Mouse (Mus musculus) spleen, embryonic (tissue): ENCODE results near the gene Cry2.

Source experiments
- CTCF ChIA-PET: fragments of 350-600 bp; sonication (Branson Sonifier 250); formaldehyde crosslinking; loops from one replicate; lab custom pipeline; 2022; lab: Charles Lee

The Cry2 gene

DNA sequence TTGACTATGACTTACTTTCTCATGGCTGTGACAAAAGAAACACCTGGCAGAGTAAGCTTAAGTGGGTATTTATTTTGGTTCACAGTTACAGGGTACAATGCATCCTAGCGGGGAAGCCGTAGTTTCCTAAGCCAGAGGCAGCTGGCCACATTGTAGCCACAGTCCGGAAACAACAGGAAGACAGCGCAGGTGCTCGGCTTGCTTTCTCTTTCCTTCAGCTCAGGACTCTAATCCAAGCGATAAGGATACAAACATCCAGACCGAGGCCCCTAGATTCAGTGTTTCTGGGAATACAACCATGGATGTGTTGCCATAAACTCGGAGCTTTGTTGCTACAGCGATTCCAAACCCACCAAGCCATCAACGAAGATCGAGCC lies 60.4 kb downstream of the Cry2 start:
- CTCF ChIA-PET = no interaction called here

DNA sequence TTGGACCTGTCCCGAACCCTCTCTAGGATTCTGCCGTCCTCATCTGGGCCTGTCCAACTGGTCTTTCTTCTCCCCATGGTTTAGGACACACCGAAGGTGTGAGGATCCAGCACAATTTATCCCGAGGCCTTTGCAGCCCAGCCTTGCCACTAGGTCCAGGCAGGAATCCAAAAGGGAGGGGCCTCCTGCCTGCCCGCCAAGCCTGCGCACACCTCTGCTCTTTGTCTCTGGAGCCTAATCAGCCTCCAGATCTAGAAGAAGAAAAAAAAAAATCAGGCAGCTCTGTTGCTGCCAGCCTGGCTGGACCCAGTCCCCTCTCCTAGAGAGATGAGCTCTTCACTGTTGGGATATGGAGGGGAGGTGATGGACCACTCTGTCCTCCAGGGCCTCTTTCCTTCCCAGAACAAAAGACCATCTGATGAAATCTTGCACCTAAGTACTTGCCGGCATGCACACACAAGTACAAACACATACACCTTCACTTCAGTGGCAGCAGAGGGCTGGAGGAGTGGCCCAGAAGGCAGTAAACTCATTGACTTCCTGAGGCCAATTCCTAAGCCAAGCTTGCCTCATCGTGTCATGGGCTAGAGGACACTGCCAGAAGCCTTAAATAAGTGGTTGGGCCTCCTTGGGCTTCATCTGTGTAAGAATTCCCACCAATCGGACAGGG lies 60.9 kb downstream of the Cry2 start:
- CTCF ChIA-PET = no interaction called here

DNA sequence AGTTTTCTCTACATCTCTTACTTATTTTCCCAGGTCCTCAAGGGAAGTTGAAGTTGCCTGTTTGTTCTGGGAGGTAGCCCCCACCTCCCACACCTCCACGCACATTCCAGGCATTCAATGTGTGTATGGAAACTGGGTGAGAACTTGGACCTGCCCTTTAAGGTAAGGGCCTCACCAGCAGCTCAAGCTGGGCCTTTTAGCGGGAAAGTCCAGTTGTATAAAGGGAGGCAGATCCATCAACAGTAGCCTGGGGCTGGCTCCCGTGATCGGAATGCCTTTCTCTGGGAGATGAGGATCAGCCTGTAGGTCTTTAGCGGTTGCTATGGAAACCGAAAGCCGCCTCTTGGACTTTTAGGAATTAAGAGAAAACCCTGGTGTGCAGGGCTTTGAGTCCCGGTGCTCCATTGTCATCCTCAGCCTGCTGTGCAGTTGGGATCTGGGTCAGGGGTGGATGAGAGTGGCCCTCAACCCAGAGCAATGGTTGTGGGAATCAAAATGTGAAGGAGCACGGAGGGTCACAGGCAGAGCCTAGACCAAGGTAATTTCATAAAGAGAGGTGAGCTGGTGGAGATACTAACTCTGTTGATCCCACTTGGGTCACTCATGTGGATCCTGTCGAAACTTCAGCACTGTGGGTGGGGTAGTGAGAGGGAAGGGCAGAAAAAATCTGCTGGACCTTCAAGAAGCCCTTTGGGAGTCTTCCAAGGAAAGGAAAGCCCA lies 61.7 kb downstream of the Cry2 start:
- CTCF ChIA-PET = no interaction called here

DNA sequence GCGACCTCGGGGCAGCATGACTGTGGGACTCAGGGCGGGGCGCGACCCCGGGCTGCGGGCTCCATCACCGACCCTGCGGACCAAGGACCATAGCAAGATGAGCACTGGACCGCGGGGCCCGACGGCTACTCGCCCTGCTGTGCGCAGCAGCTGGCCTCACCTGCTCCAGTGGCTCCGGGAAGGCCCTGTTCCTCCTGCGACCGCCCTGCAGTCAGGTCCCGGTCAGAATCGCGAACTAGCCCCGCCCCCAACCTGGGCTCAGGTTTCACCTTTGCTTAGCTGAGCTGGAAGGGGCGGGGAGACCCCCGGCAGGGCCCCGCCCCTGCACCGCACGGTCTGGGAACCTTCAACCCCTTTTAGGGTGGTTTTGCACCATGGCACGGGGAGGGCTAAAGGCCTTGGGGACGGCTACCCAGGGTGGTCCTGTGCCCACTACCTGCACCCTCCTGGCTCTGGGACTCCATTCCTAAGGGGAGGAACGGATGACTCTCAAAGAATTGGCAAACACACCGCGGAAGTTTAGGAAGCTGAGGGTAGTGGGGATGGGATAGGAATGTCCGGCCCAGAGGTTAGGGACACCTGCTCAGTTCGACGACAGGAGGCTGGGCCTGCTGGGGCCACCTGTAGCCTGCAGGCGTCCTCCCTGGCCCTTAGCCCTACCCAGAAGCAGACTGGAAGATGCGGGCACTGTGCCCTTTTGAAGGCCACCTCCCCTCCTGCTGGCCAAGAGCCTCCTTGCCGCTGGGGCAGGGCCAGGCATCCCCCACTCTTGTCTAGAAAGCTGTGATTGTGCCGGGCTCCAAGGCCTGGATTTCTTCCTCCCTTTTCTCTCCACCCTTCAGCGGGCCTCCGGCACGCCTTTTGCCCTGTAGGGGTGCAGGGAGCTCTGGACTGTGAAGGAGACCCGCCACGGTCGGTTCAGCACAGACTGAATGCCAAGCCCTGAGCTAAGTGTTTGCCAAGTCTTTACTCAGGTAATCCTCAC lies 62.7 kb downstream of the Cry2 start:
- CTCF ChIA-PET = no interaction called here

DNA sequence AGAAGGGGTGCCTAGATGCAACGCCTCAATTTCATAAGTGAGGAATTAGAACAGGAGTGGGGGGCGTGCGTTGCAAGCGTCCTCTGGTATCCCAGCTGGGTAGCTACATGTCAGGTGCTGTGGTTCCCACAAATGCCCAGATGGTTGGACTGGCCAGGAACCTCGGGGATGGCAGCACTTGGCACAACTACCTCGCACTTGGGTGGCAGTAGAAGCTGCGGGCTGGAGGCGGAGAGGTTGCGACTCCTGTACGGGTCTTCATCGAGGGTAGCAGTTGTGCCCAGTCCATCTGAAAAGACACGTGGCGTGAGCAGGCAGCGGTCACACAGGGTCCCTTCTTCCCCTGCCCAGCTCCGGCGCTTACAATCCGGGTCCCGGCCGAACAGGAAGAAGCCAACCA lies 63.5 kb downstream of the Cry2 start:
- CTCF ChIA-PET = no interaction called here

DNA sequence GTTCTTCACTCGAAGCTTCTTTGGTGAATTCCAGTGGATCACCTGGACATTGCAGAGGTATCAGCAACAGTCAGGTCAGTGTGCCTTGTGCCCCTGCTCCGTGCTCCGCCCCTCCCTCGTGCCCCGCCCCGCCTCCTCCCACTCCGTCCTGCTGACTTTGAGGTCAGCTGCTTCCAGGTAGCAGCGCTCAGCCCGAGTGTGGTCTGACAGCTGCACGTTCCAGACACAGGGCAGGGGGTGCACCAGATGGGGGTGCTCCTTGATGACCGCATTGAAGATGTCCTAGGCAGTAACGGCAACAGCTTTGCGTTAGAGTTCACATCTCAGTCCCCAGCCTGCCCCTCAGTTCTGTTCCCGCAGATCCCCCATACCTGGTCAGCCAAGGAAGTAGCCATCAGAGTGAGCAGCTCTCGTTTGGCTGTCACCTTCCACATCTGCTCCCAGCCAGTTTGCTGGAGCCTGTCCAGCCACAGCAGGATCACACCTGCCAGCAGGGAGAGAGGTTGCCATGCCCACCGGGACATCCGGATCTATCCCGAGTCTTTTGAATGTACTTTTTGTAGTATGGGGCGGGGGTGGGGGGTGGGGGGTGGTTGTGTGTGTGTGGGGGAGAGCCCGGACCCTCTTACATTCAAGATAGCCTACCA lies 66.3 kb downstream of the Cry2 start:
- CTCF ChIA-PET = no interaction called here

DNA sequence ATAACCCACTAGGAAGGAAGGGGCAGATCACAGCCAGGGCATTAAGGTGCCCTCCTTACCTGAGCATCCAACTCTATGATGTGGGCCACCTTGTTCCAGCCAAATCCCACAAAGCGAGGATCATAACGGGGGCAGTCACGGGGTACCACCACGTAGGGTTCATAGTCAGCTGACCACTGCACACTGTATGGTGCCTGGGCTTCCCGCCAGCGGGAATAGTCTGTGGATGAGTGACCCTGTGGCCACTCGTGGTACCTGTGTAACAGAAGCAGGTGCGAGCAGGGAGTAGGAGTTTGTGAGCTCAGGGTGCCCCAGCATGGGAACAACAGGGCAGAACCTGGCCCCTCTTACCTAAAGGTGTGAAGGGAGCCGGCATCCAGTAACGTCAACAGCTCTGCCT lies 68.3 kb downstream of the Cry2 start:
- CTCF ChIA-PET = no interaction called here

DNA sequence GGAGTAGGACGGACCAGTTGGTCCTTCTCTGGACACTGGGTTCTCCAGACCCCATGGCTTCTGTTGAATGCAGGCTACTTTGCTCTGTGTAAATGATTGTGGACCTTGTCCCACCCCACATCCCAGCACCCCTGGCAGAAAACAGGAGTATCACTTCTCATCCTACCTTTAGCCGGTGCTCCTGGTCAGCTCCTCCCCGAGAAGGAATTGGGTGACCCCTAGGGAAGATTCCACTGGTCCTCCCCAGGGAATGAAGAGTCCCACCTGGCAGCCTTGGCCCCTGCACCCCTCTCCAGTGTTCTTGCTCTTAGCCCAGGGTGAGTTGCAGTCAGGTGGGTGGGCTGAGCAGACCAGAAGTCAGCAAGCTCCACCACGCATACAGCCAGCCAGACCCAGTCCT lies 69.8 kb downstream of the Cry2 start:
- CTCF ChIA-PET = no interaction called here

DNA sequence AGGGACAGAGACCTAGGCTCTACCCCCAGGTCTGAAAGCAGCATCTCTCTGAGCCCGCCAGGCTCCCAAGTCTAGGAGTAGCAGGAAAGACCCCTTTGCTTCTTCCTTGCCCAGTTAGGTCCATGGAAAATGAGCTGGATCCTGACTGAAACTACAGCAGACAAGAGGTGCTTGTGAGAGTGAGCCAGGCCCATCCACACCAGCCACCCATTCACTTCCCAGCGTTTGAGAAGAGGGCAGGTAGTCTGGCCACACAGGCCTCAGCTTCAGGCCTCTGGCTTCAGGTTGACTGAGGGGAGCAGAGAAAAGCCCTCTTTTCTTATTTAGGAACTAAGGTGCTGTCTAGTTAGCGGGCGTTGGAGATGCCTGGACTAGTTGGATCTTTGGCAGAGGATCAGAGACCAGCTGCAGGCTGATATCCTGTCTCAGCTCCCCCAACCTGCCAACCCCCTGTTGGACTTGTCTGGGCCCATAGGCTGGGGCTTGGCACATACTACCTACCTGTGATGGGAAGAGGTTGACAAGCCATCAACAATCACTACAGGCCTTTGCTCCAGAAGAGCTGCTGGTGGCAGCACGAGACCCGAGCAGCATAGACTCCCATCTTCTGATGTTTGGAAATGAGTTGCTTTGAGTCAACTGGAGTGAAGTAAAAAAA lies 71.1 kb downstream of the Cry2 start:
- CTCF ChIA-PET = no interaction called here

DNA sequence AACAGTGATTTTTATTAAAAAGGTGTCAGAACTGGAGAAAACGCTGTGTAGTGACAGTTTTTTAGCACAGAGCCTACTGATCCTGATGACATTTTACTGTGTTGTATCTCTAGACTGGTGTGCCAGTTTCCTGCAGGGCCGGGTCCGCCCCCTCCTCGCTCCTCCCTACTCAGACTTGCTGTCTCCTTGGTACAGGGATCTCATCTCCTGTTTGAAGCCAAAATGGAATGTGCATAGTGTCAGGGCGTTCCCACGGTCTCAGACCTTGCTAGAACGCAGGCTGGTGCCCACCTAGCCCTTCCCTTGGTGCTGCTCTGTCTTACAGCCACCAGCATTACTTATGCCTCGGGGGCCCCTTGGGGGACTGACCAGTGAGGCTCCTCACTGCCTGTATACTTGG lies 72.0 kb downstream of the Cry2 start:
- CTCF ChIA-PET = no interaction called here

DNA sequence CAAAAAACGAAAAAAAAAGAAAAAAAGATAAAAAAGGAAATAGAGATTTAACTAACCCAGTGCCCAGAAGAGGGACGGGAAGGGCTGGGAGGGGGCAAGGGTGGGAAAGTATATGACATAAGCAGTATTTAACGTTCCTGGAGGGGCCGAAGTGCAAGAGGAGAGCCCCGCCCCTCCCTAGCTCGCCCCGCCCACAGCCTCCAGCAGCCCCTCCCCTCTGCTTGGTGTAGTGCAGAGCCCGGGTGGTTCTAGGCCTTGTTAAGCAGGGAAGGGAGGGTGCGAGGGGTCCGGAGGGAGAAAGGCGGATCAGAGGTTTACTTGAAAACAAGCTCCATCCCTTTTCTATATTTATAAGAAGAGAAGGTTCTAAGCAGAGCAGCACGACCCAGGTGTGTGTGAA lies 73.0 kb downstream of the Cry2 start:
- CTCF ChIA-PET = no interaction called here

DNA sequence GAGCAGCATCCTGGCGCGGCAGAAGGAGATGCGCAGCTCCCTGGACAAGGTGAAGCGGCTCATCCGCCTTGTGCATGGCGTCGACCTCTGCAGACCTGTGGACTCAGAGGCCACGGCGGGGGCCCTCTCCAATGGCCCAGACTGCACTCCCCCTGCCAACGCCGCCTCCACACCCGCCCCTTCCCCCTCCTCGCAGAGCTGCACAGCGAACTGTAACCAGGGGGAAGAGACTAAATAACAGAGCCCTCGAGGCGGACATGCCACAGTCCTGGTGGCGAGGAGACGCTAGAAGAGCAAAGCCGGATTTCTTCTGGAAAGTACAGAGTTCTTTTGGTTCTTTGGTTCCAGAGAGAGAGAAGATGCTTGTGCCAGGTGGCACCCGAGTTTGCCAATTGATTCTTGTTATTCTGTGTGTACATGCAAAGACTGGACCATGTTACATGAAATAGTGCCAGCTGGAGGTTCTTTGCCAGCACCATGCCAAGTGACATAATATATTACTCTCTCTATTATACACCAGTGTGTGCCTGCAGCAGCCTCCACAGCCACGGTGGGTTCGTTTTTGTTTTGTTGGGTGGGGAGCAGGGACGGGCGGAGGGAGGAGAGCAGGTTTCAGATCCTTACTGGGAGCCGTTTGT lies 73.5 kb downstream of the Cry2 start:
- CTCF ChIA-PET = no interaction called here

DNA sequence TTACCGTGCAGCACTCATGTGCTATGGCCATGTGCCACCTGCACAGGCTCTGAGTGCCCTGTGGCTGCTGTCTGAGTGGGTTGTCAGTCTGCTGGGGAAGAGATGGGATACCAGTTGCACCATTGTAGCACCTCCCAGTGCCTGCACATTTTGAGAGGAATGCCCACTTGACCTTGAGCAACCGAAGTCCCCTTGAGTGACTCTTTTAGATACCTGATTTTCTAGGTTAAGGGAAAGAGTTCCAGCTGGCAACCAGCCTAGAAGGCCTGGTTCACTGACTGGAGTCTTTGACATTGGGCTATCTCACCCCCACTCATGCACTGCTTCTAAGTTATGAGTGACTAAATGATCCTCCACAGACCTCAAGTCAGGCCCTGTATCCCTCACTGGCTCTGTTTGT lies 74.5 kb downstream of the Cry2 start:
- CTCF ChIA-PET = no interaction called here

DNA sequence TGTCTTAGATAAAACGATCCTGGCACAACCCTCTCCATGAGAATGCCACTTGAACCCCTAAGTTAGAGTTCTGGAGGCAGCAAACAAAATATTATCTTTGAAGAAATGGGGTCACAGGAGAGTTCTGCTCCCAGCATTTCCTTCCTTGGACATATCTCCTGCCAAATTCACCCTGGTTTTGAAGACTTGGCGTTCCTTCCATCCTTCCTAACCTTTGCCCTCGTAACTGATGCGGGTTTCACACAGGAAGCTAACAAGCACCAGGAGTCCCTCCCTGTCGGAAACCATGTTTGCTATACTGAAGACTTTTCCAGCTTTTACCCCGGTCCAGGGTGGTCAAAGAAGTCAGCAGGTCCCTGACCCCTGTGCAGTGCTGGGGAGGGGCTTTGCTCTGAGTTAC lies 79.6 kb downstream of the Cry2 start:
- CTCF ChIA-PET = no interaction called here
